Mouse (Mus musculus): ENCODE data around the gene Klri2. TPM values are rescaled to one million over a fixed set of nuclear protein-coding genes. Genes with fewer than 3 reads are reported as not detected.
"Not testable (repeated sequence)": the region's sequence is repeated elsewhere in the genome, so short reads cannot be mapped to it uniquely, and the experiment has no call there.

Klri2 gene
- polyA plus RNA-seq, 1 experiment from 2014 or later: 0.04 TPM

DNA sequence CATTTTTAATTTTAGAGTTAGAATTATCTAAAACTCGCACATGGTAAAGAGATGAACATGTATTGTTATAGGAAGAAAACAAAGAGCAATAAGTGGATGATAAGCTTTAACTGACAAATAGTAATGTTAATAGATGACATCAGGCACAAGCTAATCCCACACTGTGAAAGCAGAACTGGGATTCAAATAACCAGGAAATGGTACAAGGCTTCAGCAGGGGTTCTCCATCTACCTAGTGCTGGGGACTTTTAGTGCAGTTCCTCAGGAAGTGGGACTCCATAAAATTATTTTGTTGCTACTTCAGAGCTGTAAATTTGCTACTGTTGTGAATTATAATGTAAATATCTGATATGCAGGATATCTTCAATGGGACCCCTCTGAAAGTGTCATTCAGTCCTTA is 13.0 kb downstream of the Klri2 start:
- Histone ChIP-seq H3K9me3 (ENCODE audit: control insufficient read depth) (no peaks in the 10 kb centered on the region), H3K27me3 (replicated peaks; ENCODE audit: control insufficient read depth, insufficient read depth, low read length) (no peaks in the 10 kb centered on the region), H3K4me1 (replicated peaks; ENCODE audit: control insufficient read depth, insufficient read depth, low read length) (no peaks in the 10 kb centered on the region), H3K36me3 (ENCODE audit: control insufficient read depth, insufficient read depth) (no peaks in the 10 kb centered on the region), H3K27ac (ENCODE audit: low read depth, low read length) (no peak overlapping the region), H3K9ac (ENCODE audit: low read depth, low read length) (no peak overlapping the region), H3K4me3 (ENCODE audit: low read depth, low read length) (no peak overlapping the region), H3K4me2 (replicated peaks; ENCODE audit: low read depth) (no peak overlapping the region)
- no peak for ATAC-seq
- no peak for TF ChIP-seq CTCF (IDR thresholded peaks at IDR 0.05; ENCODE audit: low read depth)
- 87% methylated on average over 1 of the region's 1 CpGs for WGBS

DNA sequence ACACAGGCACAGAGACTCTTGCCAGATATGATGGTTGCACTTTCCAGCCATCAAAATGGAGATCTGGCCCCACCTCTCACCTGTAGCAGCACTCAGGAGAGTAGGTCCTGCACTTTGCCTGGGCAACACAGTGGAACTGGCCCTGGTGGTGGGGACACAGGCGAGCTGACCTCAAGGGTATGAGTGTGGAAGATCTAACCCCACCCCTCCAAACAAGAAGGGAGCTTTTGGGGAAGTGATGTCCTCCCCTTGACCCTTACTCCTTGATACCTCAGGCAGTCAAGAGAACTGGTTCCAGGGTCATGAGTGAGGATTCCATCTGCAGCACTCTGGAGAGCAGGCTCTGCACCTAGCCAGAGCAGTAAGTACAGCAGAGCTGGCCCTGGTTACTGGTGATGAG is 18.9 kb downstream of the Klri2 start:
- no peak for ATAC-seq
- no peaks in the 10 kb centered on the region for H3K4me1 ChIP-seq (replicated peaks; ENCODE audit: control insufficient read depth, insufficient read depth, low read length)
- WGBS: 48% methylated on average over 1 of the region's 1 CpGs
- H3K9ac ChIP-seq (ENCODE audit: low read depth, low read length): no peak overlapping the region
- no peak overlapping the region for H3K27ac ChIP-seq (ENCODE audit: low read depth, low read length)
- no peak for TF ChIP-seq CTCF (IDR thresholded peaks at IDR 0.05; ENCODE audit: low read depth)
- no peaks in the 10 kb centered on the region for H3K27me3 ChIP-seq (replicated peaks; ENCODE audit: control insufficient read depth, insufficient read depth, low read length)
- H3K4me3 ChIP-seq (ENCODE audit: low read depth, low read length): no peak overlapping the region
- no peak overlapping the region for H3K4me2 ChIP-seq (replicated peaks; ENCODE audit: low read depth)
- H3K36me3 ChIP-seq (ENCODE audit: control insufficient read depth, insufficient read depth): no peaks in the 10 kb centered on the region
- no peaks in the 10 kb centered on the region for H3K9me3 ChIP-seq (ENCODE audit: control insufficient read depth)

DNA sequence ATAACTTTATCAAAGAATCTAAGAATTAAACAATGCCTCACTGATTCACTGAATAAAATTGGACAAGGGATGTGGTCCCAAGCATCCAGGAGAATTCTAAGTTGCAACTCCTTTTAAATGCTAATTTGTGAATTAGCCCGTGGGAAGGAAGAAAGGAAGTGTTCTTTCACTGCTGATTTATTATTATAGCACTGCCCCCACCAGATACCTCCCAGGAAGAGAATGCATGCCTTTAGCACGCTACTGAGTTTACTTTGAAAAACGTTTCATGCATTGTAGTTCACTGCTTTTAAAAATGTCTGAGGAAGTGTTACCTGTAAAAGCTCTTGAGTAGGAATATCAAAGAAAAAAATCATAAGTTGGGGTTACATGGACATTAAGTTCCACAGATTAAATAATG is 19.8 kb downstream of the Klri2 start:
- Histone ChIP-seq H3K27ac (ENCODE audit: low read depth, low read length) (no peak overlapping the region), H3K4me2 (replicated peaks; ENCODE audit: low read depth) (no peak overlapping the region), H3K9ac (ENCODE audit: low read depth, low read length) (no peak overlapping the region), H3K4me3 (ENCODE audit: low read depth, low read length) (no peak overlapping the region), H3K36me3 (ENCODE audit: control insufficient read depth, insufficient read depth) (no peaks in the 10 kb centered on the region), H3K9me3 (ENCODE audit: control insufficient read depth) (no peaks in the 10 kb centered on the region), H3K4me1 (replicated peaks; ENCODE audit: control insufficient read depth, insufficient read depth, low read length) (no peaks in the 10 kb centered on the region), H3K27me3 (replicated peaks; ENCODE audit: control insufficient read depth, insufficient read depth, low read length) (no peaks in the 10 kb centered on the region)
- no peak for TF ChIP-seq CTCF (IDR thresholded peaks at IDR 0.05; ENCODE audit: low read depth)
- ATAC-seq: no peak
- 27% methylated on average over 3 of the region's 3 CpGs for WGBS

DNA sequence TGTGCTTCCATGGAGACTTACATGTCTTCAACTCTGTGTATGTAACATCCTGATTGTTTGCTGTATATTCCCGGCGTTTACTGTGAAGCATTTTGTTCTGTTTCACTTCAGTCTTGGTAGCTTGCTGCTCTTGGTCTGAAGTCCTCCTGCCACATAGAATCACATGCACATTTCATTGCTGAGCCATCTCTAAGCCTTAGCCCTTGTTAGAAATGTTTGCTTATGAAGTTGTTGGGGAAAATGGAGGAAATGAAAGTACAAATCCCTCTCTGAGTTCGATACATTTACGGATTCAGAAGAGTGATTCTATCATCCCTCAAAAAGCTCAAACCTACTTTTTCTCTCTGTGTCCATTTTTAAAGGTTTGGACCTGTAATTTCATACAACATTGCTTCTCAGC is 23.3 kb downstream of the Klri2 start, which contains the start of gene Klri1:
TSS of gene Klri1 (minus strand) at position 101 of the 400 bp plus-strand sequence.
- WGBS: 80% methylated on average over 4 of the region's 4 CpGs
- no peak for TF ChIP-seq CTCF (IDR thresholded peaks at IDR 0.05; ENCODE audit: low read depth)
- H3K36me3 ChIP-seq (ENCODE audit: control insufficient read depth, insufficient read depth): no peaks in the 10 kb centered on the region
- no peaks in the 10 kb centered on the region for H3K27me3 ChIP-seq (replicated peaks; ENCODE audit: control insufficient read depth, insufficient read depth, low read length)
- H3K9ac ChIP-seq (ENCODE audit: low read depth, low read length): no peak within 1 kb of the TSS
- no peak within 1 kb of the TSS for H3K27ac ChIP-seq (ENCODE audit: low read depth, low read length)
- H3K4me2 ChIP-seq (replicated peaks; ENCODE audit: low read depth): no peak within 1 kb of the TSS
- ATAC-seq: no peak
- H3K9me3 ChIP-seq (ENCODE audit: control insufficient read depth): no peaks in the 10 kb centered on the region
- no peak within 1 kb of the TSS for H3K4me3 ChIP-seq (ENCODE audit: low read depth, low read length)
- H3K4me1 ChIP-seq (replicated peaks; ENCODE audit: control insufficient read depth, insufficient read depth, low read length): no peaks in the 10 kb centered on the region

GRCm38 (mm10) chr6:129713566-129713965 is 26.7 kb downstream of the Klri2 start:
- H3K27me3 ChIP-seq (replicated peaks; ENCODE audit: control insufficient read depth, insufficient read depth, low read length): no peaks in the 10 kb centered on the region
- no peak for ATAC-seq
- no peak overlapping the region for H3K4me3 ChIP-seq (ENCODE audit: low read depth, low read length)
- no peaks in the 10 kb centered on the region for H3K36me3 ChIP-seq (ENCODE audit: control insufficient read depth, insufficient read depth)
- no peaks in the 10 kb centered on the region for H3K4me1 ChIP-seq (replicated peaks; ENCODE audit: control insufficient read depth, insufficient read depth, low read length)
- WGBS: 32% methylated on average over 1 of the region's 1 CpGs
- H3K9ac ChIP-seq (ENCODE audit: low read depth, low read length): no peak overlapping the region
- TF ChIP-seq CTCF (IDR thresholded peaks at IDR 0.05; ENCODE audit: low read depth): no peak
- no peak overlapping the region for H3K4me2 ChIP-seq (replicated peaks; ENCODE audit: low read depth)
- H3K9me3 ChIP-seq (ENCODE audit: control insufficient read depth): no peaks in the 10 kb centered on the region
- H3K27ac ChIP-seq (ENCODE audit: low read depth, low read length): no peak overlapping the region

- H3K9me3 ChIP-seq (ENCODE audit: control insufficient read depth); H3K9ac ChIP-seq (ENCODE audit: low read depth, low read length); H3K27me3 ChIP-seq (replicated peaks; ENCODE audit: control insufficient read depth, insufficient read depth, low read length); H3K36me3 ChIP-seq (ENCODE audit: control insufficient read depth, insufficient read depth); ATAC-seq; H3K4me3 ChIP-seq (ENCODE audit: low read depth, low read length); H3K4me1 ChIP-seq (replicated peaks; ENCODE audit: control insufficient read depth, insufficient read depth, low read length); H3K4me2 ChIP-seq (replicated peaks; ENCODE audit: low read depth); H3K27ac ChIP-seq (ENCODE audit: low read depth, low read length): not testable (repeated sequence)
- WGBS: 66% methylated on average over 10 of the region's 10 CpGs
These were observed 48.8 kb downstream of the Klri2 start for GRCm38 (mm10) chr6:129691436-129691835.

DNA sequence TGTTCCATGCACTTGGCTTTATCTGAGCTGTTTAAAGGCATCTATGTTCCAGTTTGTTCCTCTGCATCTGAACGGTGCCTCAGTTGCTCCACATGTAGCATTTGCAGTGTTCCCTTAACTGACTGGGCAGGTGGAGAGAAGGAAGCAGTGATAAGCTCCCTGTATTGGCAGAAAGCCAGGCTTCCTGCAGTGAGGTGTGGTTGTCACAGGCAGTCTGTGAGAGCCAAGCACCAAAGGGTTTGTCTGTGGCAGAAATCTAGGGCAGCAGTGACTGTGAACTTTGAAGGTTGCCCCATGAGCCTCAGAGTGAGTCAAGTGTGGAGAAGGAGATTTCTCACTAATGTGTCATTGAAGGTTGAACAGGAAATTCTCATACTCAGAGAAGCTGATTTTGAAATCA is 59.9 kb downstream of the Klri2 start:
- Histone ChIP-seq H3K9ac (ENCODE audit: low read depth, low read length) (no peak overlapping the region), H3K4me3 (ENCODE audit: low read depth, low read length) (no peak overlapping the region), H3K4me2 (replicated peaks; ENCODE audit: low read depth) (no peak overlapping the region), H3K36me3 (ENCODE audit: control insufficient read depth, insufficient read depth) (no peaks in the 10 kb centered on the region), H3K27me3 (replicated peaks; ENCODE audit: control insufficient read depth, insufficient read depth, low read length) (no peaks in the 10 kb centered on the region), H3K9me3 (ENCODE audit: control insufficient read depth) (no peaks in the 10 kb centered on the region), H3K27ac (ENCODE audit: low read depth, low read length) (no peak overlapping the region), H3K4me1 (replicated peaks; ENCODE audit: control insufficient read depth, insufficient read depth, low read length) (no peaks in the 10 kb centered on the region)
- ATAC-seq: peak; percentile 72
- WGBS: 55% methylated on average over 1 of the region's 1 CpGs
- TF ChIP-seq CTCF (IDR thresholded peaks at IDR 0.05; ENCODE audit: low read depth): no peak

Small RNA genes within 50 kb of the gene (microRNA-seq; reads per million reads assigned to microRNA genes)
- not detected for gene Mir680-1

Other genes with a start within 250 kb of the Klri2 start
- gene Olr1, start 233.3 kb downstream of the Klri2 start, polyA plus RNA-seq (2015; fragmentation: Nextera tagmentation; extraction: Ambion mirVana): 0.07 and 0.13 TPM in 2 replicates
- 0.08 and 0.18 TPM in 2 replicates for gene Tmem52b, start 227.9 kb downstream of the Klri2 start, polyA plus RNA-seq (2015; fragmentation: Nextera tagmentation; extraction: Ambion mirVana)
- gene Gabarapl1, start 207.3 kb downstream of the Klri2 start, polyA plus RNA-seq (2015; fragmentation: Nextera tagmentation; extraction: Ambion mirVana): 30.7 and 31.8 TPM in 2 replicates
- gene Klre1, start 162.6 kb downstream of the Klri2 start, polyA plus RNA-seq (2015; fragmentation: Nextera tagmentation; extraction: Ambion mirVana): not detected in 2 replicates
- 0.99 and 1.4 TPM in 2 replicates for gene Klrd1, start 148.7 kb downstream of the Klri2 start, polyA plus RNA-seq (2015; fragmentation: Nextera tagmentation; extraction: Ambion mirVana)
- gene Klrk1, start 116.6 kb downstream of the Klri2 start, polyA plus RNA-seq (2015; fragmentation: Nextera tagmentation; extraction: Ambion mirVana): 0.35 and 0.59 TPM in 2 replicates
- not detected in 2 replicates for gene Klrc3, start 97.1 kb downstream of the Klri2 start, polyA plus RNA-seq (2015; fragmentation: Nextera tagmentation; extraction: Ambion mirVana)
- gene Klrc2, start 79.8 kb downstream of the Klri2 start, polyA plus RNA-seq (2015; fragmentation: Nextera tagmentation; extraction: Ambion mirVana): 0.20 TPM in 1 of 2 replicates, not detected in the other
- gene Klrc1, start 61.5 kb downstream of the Klri2 start, polyA plus RNA-seq (2015; fragmentation: Nextera tagmentation; extraction: Ambion mirVana): 0.09 and 0.29 TPM in 2 replicates
- not detected in 2 replicates for gene Klri1, start 23.4 kb downstream of the Klri2 start, polyA plus RNA-seq (2015; fragmentation: Nextera tagmentation; extraction: Ambion mirVana)
- not detected in 2 replicates for gene Gm156, start 43.8 kb upstream of the Klri2 start, polyA plus RNA-seq (2015; fragmentation: Nextera tagmentation; extraction: Ambion mirVana)
- not detected in 2 replicates for gene Gm17631, start 122.2 kb upstream of the Klri2 start, polyA plus RNA-seq (2015; fragmentation: Nextera tagmentation; extraction: Ambion mirVana)
- not detected in 2 replicates for gene Klra17, start 136.2 kb upstream of the Klri2 start, polyA plus RNA-seq (2015; fragmentation: Nextera tagmentation; extraction: Ambion mirVana)
- 0.48 TPM in 1 of 2 replicates, not detected in the other for gene Klra5, start 177.2 kb upstream of the Klri2 start, polyA plus RNA-seq (2015; fragmentation: Nextera tagmentation; extraction: Ambion mirVana)